Comparison of ENCODE assay signal across 10 mouse cellular contexts in genomic region chr9:78259688-78260087, GRCm38 (mm10). TPM values are rescaled to one million over a fixed set of nuclear protein-coding genes. Genes with fewer than 3 reads are reported as not detected.
A peak's percentile ranks its signal among the peaks of the same experiment; 100 is the strongest.
DNase-seq lines count a peak whose midpoint lies in the region; ATAC-seq lines count a peak whose summit lies in the region.
"Not testable (repeated sequence)": the region's sequence is repeated elsewhere in the genome, so short reads cannot be mapped to it uniquely, and the experiment has no call there.
"Had no signal": no experiment of that assay in that cellular context is flagged by ENCODE, and none has a peak within 500 bp of the region (broad histone marks: within the 10 kb centered on the region; RNA-seq: fewer than 3 reads in every experiment).

No protein-coding gene starts in this region.

- H3K36me3 ChIP-seq in forebrain, embryonic 14.5 days (ENCODE audit: control insufficient read depth, insufficient read depth, low read length); liver, embryonic 13.5 days; midbrain, embryonic 15.5 days (replicated peaks): not testable (repeated sequence)

- H3K4me3 ChIP-seq in forebrain, embryonic 14.5 days (ENCODE audit: low read depth, low read length); liver, embryonic 13.5 days (replicated peaks); midbrain, embryonic 15.5 days: not testable (repeated sequence)

- H3K27me3 ChIP-seq in forebrain, embryonic 14.5 days (replicated peaks; ENCODE audit: control insufficient read depth, insufficient read depth, low read length); liver, embryonic 13.5 days; midbrain, embryonic 15.5 days (replicated peaks): not testable (repeated sequence)

- peak; percentile 68 for ATAC-seq in forebrain, embryonic 14.5 days
- peak; percentile 71 to 76; a peak in 3 of 4 replicates for ATAC-seq in hematopoietic stem cell, adult 5-6 weeks (replicated peaks in 1 of 2; ENCODE audit: insufficient read depth in 1 of 2, low FRiP score in 2 of 2, low TSS enrichment in 1 of 2, low read depth in 1 of 2, poor library complexity in 2 of 2, severe bottlenecking in 2 of 2)
- ATAC-seq in liver, embryonic 13.5 days (ENCODE audit: low read depth): 0 out of 2 replicates have a peak, but pooled peaks have one; percentile 48
- peak; percentile 69; the same call in 1 of the 2 replicates for ATAC-seq in midbrain, embryonic 15.5 days (replicated peaks)

- not testable (repeated sequence) for H3K27ac ChIP-seq in forebrain, embryonic 14.5 days (ENCODE audit: low read depth, low read length); liver, embryonic 13.5 days; midbrain, embryonic 15.5 days

- WGBS in forebrain, embryonic 14.5 days: 0% methylated on average over 1 of the region's 6 CpGs
- 0% methylated on average over 1 of the region's 6 CpGs for WGBS in liver, embryonic 13.5 days (ENCODE audit: insufficient replicate concordance)
- WGBS in midbrain, embryonic 15.5 days: 6% methylated on average over 1 of the region's 6 CpGs

- not testable (repeated sequence) for H3K4me1 ChIP-seq in forebrain, embryonic 14.5 days (ENCODE audit: control insufficient read depth, insufficient read depth, low read length); liver, embryonic 13.5 days (replicated peaks); midbrain, embryonic 15.5 days

- not testable (repeated sequence) for H3K9ac ChIP-seq in forebrain, embryonic 14.5 days (ENCODE audit: low read length); liver, embryonic 13.5 days; midbrain, embryonic 15.5 days

- DNase-seq in adrenal gland, postnatal 36 days: peak; percentile 58 to 59
- DNase-seq in forebrain, embryonic 14.5 days (ENCODE audit: low spot score): not testable (repeated sequence)
- DNase-seq in kidney, postnatal 14 days: peak; percentile 48
- DNase-seq in liver, embryonic 13.5 days: peak; percentile 29
- DNase-seq in spleen, postnatal 10 days (ENCODE audit: low spot score in 2 of 2): peak; percentile 20 to 56
- DNase-seq in urinary bladder, postnatal 36 days (ENCODE audit: low spot score in 2 of 2): peak; percentile 45 to 55

- not testable (repeated sequence) for H3K9me3 ChIP-seq in forebrain, embryonic 14.5 days (replicated peaks; ENCODE audit: control insufficient read depth, low read length); liver, embryonic 13.5 days (replicated peaks); midbrain, embryonic 15.5 days

- H3K4me2 ChIP-seq in forebrain, embryonic 14.5 days (ENCODE audit: low read length); liver, embryonic 13.5 days; midbrain, embryonic 15.5 days: not testable (repeated sequence)

RNA-seq across cellular contexts. Expression of gene Gm3776, which starts 2.8 kb away (rescaled TPM):
- not detected for total RNA-seq in adrenal gland, postnatal 36 days (2021)
- polyA plus RNA-seq in forebrain, embryonic 14.5 days (2014; fragmentation: Nextera tagmentation; extraction: Ambion mirVana): not detected in 2 replicates
- total RNA-seq in hematopoietic stem cell, adult 5-6 weeks (2017): not detected in 2 replicates
- not detected in 2 replicates for polyA plus RNA-seq in liver, embryonic 13.5 days (2015; fragmentation: Nextera tagmentation; extraction: Ambion mirVana)
- not detected in 2 replicates for polyA plus RNA-seq in midbrain, embryonic 15.5 days (2015; fragmentation: Nextera tagmentation; extraction: Ambion mirVana)
- total RNA-seq: gastrocnemius, postnatal 4 days; left cerebral cortex, adult 8-10 months had no signal

RNA-seq across cellular contexts. Expression of gene Gsta1, which starts 29.2 kb away (rescaled TPM):
- total RNA-seq in adrenal gland, postnatal 36 days (2021): 1 to 10 TPM in 1 of 2 experiments, not detected in 1; 1.1 TPM
- polyA plus RNA-seq in forebrain, embryonic 14.5 days (2014; fragmentation: Nextera tagmentation; extraction: Ambion mirVana): not detected in 2 replicates
- not detected in 2 replicates for total RNA-seq in hematopoietic stem cell, adult 5-6 weeks (2017)
- polyA plus RNA-seq in liver, embryonic 13.5 days (2015; fragmentation: Nextera tagmentation; extraction: Ambion mirVana): 0.17 TPM in 1 of 2 replicates, not detected in the other
- polyA plus RNA-seq in midbrain, embryonic 15.5 days (2015; fragmentation: Nextera tagmentation; extraction: Ambion mirVana): not detected in 2 replicates
- total RNA-seq: gastrocnemius, postnatal 4 days had no signal

RNA-seq across cellular contexts. Expression of gene Gm10639, which starts 30.0 kb away (rescaled TPM):
- total RNA-seq in adrenal gland, postnatal 36 days (2021): not detected
- polyA plus RNA-seq in forebrain, embryonic 14.5 days (2014; fragmentation: Nextera tagmentation; extraction: Ambion mirVana): not detected in 2 replicates
- total RNA-seq in hematopoietic stem cell, adult 5-6 weeks (2017): not detected in 2 replicates
- not detected in 2 replicates for polyA plus RNA-seq in liver, embryonic 13.5 days (2015; fragmentation: Nextera tagmentation; extraction: Ambion mirVana)
- not detected in 2 replicates for polyA plus RNA-seq in midbrain, embryonic 15.5 days (2015; fragmentation: Nextera tagmentation; extraction: Ambion mirVana)
- total RNA-seq: gastrocnemius, postnatal 4 days; left cerebral cortex, adult 8-10 months had no signal

RNA-seq across cellular contexts. Expression of gene Omt2a, which starts 54.9 kb away (rescaled TPM):
- total RNA-seq in adrenal gland, postnatal 36 days (2021): not detected
- not detected in 2 replicates for polyA plus RNA-seq in forebrain, embryonic 14.5 days (2014; fragmentation: Nextera tagmentation; extraction: Ambion mirVana)
- total RNA-seq in hematopoietic stem cell, adult 5-6 weeks (2017): not detected in 2 replicates
- not detected in 2 replicates for polyA plus RNA-seq in liver, embryonic 13.5 days (2015; fragmentation: Nextera tagmentation; extraction: Ambion mirVana)
- polyA plus RNA-seq in midbrain, embryonic 15.5 days (2015; fragmentation: Nextera tagmentation; extraction: Ambion mirVana): not detected in 2 replicates
- total RNA-seq: gastrocnemius, postnatal 4 days; left cerebral cortex, adult 8-10 months had no signal
